Mouse (Mus musculus) thymus, adult 2 months (tissue): ENCODE results near the gene Vps50.

Experiments
- CTCF ChIP-seq: fragments of 200-500 bp; IDR thresholded peaks from 2 replicates; pipeline ENCODE4 v1.5.1; 2012; ENCODE audit warnings: mild to moderate bottlenecking, control low read depth, low read length, moderate library complexity, borderline replicate concordance; ENCODE audit not compliant: control insufficient read depth, poor library complexity, insufficient read depth; ENCODE audit errors: extremely low read depth
- POLR2A ChIP-seq: fragments of 200-500 bp; IDR thresholded peaks from 2 replicates; pipeline ENCODE4 v1.6.1; 2012; ENCODE audit warnings: mild to moderate bottlenecking, low read length, control low read depth, moderate library complexity; ENCODE audit not compliant: control insufficient read depth, poor library complexity, insufficient read depth; ENCODE audit errors: extremely low read depth

GRCm38 (mm10) chr6:3585402-3585801 lies 87.2 kb downstream of the Vps50 start:
- TF ChIP-seq POLR2A (no peak), CTCF (no peak)
